Mouse (Mus musculus): ENCODE results near the gene Ncor2. TPM values are rescaled to one million over a fixed set of nuclear protein-coding genes. Genes with fewer than 3 reads are reported as not detected.
"Not testable (repeated sequence)": the region's sequence is repeated elsewhere in the genome, so short reads cannot be mapped to it uniquely, and the experiment has no call there.

Ncor2 gene
- total RNA-seq, 2 experiments from 2014 or later = 228 to 270 TPM

DNA sequence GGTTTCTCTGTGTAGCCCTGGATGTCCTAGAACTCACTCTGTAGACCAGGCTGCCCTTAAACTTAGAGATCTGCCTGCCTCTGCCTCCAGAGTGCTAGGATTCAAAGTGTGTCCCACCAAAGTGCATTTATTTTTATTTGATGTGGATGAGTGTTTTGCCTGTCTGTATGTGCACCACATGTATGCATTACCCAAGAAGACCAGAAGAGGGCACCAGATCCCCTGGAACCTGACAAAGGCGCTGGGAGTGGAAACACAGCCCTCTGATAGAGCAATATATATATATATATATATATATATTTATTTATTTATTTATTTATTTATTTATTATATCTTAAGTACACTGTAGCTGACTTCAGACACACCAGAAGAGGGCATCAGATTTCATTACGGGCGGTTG lies 25.9 kb upstream of the Ncor2 start:
- H3K4me3 ChIP-seq; intact Hi-C loops (cut with DNase I); DNase-seq (ENCODE audit: extremely low spot score in 1 of 2, low spot score in 2 of 2); H3K27ac ChIP-seq: not testable (repeated sequence)
- TF ChIP-seq CTCF (IDR thresholded peaks at IDR 0.05) = peak; percentile 43

- Histone ChIP-seq H3K4me3 (no peak overlapping the region), H3K27ac (no peak overlapping the region)
- intact Hi-C loops (cut with DNase I) = no loop called here
- no peak for TF ChIP-seq CTCF (IDR thresholded peaks at IDR 0.05)
- no peak for DNase-seq (ENCODE audit: extremely low spot score in 1 of 2, low spot score in 2 of 2)
These were observed 25.3 kb upstream of the Ncor2 start for GRCm38 (mm10) chr5:125204199-125204815.

DNA sequence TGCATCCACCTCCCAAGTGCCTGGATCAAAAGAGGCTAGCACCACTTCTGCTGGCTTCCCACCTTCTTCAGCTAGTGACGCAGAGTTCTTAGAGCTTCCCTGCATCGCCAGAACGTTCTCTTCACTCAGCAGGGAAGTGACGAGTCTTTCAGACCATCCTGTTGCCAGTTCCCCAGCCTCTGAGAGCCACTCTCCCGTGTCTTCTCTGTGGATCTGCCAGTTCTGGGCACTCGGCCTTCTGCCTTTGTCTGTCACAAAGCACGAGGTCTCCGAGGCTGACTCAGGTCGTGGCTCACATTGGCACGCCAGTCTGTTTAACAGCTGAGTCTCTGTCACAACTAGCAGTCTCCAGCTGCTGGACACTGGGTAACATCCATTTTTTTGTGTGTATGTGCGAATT lies 24.7 kb upstream of the Ncor2 start:
- DNase-seq (ENCODE audit: extremely low spot score in 1 of 2, low spot score in 2 of 2) = peak; percentile 38 to 45
- peak overlapping the region; percentile 61; the same call in 1 of the 2 replicates for H3K27ac ChIP-seq
- H3K4me3 ChIP-seq = no peak overlapping the region
- intact Hi-C loops (cut with DNase I) = loop anchor here (1.0 kb wide), 2 partner anchors 12 to 26 kb away; no protein-coding TSS in a partner anchor
- no peak for TF ChIP-seq CTCF (IDR thresholded peaks at IDR 0.05)

GRCm38 (mm10) chr5:125203099-125203498 lies 24.1 kb upstream of the Ncor2 start:
- TF ChIP-seq CTCF (IDR thresholded peaks at IDR 0.05) = no peak
- H3K27ac ChIP-seq = peak overlapping the region; percentile 61; the same call in 1 of the 2 replicates
- intact Hi-C loops (cut with DNase I) = loop anchor here (1.0 kb wide), 2 partner anchors 12 to 26 kb away; no protein-coding TSS in a partner anchor
- DNase-seq (ENCODE audit: extremely low spot score in 1 of 2, low spot score in 2 of 2) = peak; percentile 62 to 66
- no peak overlapping the region for H3K4me3 ChIP-seq

DNA sequence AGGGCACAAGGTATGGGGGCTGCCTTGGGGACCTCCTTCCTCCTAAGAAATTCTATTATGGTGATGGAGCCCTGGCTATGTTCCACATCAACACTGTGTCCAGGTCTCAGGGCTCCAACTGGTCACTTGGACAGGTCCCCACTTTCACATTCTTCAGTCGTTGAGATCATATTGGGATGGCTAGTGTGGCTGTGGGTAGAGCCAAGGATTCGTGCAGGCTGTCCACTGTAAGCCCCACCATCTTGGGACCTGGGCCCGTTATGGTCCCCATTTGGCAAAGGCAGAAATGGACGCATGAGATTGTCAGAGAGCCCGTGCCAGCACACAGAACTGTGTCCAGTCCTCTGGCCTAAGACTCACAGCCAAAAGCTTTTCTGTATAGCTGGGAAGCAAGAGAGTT lies 23.1 kb upstream of the Ncor2 start:
- no peak for DNase-seq (ENCODE audit: extremely low spot score in 1 of 2, low spot score in 2 of 2)
- intact Hi-C loops (cut with DNase I) = no loop called here
- Histone ChIP-seq H3K4me3 (no peak overlapping the region), H3K27ac (no peak overlapping the region)
- TF ChIP-seq CTCF (IDR thresholded peaks at IDR 0.05) = no peak

DNA sequence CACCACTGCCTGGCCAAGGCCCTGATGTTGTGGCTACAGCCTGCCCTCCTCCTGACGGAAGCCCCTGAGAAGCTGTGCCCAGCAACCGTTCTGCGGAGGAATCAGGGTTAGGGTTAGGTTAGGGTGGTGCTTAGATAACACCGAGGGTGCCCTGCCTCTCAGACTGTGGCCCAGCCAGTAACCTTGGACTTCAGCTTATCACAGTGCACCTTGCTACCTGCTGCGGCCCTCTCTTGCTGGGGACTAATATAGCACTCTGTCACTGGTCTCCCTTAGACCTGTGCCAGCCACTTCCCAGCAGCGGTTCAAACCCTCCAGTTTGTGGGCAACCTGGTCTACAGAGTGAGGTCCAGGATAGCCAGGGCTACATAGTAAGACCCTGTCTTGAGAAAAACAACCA lies 20.1 kb upstream of the Ncor2 start:
- no peak for TF ChIP-seq CTCF (IDR thresholded peaks at IDR 0.05)
- Histone ChIP-seq H3K27ac (no peak overlapping the region), H3K4me3 (no peak overlapping the region)
- no peak for DNase-seq (ENCODE audit: extremely low spot score in 1 of 2, low spot score in 2 of 2)
- intact Hi-C loops (cut with DNase I) = no loop called here

DNA sequence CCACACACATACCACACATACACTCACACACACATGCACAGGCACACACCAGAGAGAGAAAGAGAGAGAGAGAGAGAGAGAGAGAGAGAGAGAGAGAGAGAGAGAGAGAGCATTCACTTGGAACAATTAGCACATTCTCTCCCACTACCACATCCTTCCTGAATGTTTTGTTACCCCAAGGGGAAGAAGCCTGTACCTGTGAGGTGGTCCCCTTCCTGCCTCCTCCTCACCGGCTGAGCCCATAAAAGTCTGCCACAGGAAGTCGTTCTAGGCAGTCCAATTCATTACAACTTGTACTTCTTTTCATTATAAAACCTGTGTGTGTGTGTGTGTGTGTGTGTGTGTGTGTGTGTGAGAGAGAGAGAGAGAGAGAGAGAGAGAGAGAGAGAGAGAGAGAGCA lies 18.3 kb upstream of the Ncor2 start:
- intact Hi-C loops (cut with DNase I); H3K4me3 ChIP-seq; H3K27ac ChIP-seq; DNase-seq (ENCODE audit: extremely low spot score in 1 of 2, low spot score in 2 of 2): not testable (repeated sequence)

- no peak for TF ChIP-seq CTCF (IDR thresholded peaks at IDR 0.05)
- intact Hi-C loops (cut with DNase I) = no loop called here
- no peak for DNase-seq (ENCODE audit: extremely low spot score in 1 of 2, low spot score in 2 of 2)
- no peak overlapping the region for H3K27ac ChIP-seq
- no peak overlapping the region for H3K4me3 ChIP-seq
These were observed 17.0 kb upstream of the Ncor2 start for GRCm38 (mm10) chr5:125196054-125196453.

GRCm38 (mm10) chr5:125195142-125195541 lies 16.1 kb upstream of the Ncor2 start:
- Histone ChIP-seq H3K4me3 (no peak overlapping the region), H3K27ac (no peak overlapping the region)
- intact Hi-C loops (cut with DNase I) = no loop called here
- no peak for DNase-seq (ENCODE audit: extremely low spot score in 1 of 2, low spot score in 2 of 2)
- TF ChIP-seq CTCF (IDR thresholded peaks at IDR 0.05) = no peak

DNA sequence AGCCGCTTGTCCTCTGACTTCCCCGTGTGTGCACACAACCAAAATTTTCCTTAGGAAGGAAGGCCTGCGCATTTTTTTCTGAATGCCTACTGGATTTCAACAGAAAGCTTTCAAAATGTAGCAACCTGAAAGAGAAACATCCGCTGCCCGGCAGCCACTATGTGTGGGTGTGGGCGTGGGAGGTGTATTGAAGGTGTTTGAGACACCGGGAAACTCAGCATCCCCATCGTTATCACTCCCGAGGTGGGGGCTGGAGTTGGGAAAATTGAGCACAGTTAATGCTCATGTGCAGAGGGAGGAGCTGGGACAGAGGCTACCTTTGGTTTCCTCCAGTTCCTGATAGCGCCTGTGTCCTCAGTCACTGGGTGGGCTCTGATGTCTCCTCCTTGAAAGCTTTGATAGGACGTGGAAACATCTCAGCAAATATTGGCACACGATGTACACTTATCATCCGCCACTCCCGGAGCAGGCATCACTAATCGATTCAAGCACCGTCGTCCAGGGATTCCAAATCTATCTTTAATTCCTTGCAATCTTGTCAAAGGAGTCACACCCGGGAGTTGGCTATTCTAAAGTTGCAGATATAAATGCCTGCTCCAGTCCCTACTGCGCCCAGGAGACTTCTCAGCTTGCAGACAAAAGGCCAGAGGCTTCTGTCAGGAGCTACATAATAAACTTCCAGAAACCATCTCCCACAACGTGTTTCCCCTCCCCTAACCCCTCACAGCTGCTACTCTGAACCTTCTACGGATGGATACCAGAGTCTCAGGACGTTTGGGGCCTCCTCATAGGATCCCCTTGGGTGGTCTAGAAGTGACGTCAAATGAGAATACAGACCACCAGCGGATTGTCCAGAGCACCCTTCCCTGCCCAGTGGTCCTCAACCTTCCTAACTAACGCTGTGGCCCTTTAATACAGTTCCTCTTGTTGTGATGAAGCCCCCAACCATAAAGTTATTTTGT lies 14.7 kb upstream of the Ncor2 start:
- no peak for TF ChIP-seq CTCF (IDR thresholded peaks at IDR 0.05)
- Histone ChIP-seq H3K4me3 (no peak overlapping the region), H3K27ac (no peak overlapping the region)
- intact Hi-C loops (cut with DNase I) = no loop called here
- DNase-seq (ENCODE audit: extremely low spot score in 1 of 2, low spot score in 2 of 2) = peak; percentile 48 to 60

DNA sequence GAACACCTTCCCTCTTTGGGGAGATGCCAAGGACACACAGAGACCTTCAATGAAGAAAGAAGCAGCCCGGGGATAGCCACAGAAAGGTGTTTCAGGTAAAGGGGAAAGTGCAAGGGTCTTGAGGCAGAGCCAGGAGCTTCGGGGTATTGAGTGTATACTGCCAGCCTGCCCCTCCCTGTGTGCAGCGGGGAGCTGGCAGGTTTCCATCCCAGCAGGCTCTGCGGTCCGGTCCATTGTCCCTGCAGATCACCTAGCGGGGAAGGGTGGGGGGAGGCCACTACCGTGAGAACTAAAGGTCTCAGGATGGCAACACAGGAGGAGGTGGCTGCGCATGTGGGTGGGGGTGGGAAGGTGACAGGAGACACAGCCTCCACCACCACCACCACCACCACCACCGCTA lies 12.6 kb upstream of the Ncor2 start:
- intact Hi-C loops (cut with DNase I) = no loop called here

DNA sequence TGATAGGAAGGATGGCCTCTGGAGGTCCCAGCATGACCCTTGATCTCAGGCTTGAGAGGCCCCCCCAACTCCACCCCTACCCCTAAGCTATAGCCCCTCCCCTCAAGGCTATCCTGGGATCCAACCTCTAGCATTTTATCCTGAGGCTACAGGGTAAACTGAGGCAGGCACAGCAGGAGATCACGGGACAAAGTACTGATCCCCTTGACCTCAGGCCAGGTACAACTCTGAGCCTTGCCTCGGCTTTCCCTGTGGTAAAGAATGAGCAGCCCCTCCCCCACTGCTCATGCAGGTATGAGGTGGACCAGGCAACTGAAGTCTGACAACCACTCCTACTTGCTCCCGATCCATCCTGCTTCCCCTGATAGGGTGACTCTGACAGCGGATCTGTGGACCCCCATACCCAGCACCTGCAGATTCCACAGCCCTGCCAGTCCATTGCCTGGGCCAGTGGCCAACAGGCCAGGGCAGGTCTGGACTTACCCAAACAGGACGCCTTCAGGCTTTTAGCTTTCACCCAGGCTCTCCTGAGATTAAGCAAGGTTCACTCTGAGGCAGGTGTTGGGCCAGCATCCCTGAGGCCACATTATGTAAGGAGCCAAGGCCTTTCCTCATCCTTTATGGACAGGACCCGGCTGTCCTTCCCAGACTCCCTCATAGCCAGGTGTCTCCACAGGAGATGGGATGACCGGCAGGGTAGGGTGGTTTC lies 11.2 kb upstream of the Ncor2 start:
- intact Hi-C loops (cut with DNase I) = no loop called here
- TF ChIP-seq CTCF (IDR thresholded peaks at IDR 0.05) = no peak

More for the DNA sequence above, 12.6 kb upstream of the Ncor2 start:
- no peak for TF ChIP-seq CTCF (IDR thresholded peaks at IDR 0.05)
- H3K4me3 ChIP-seq = no peak overlapping the region
- DNase-seq (ENCODE audit: extremely low spot score in 1 of 2, low spot score in 2 of 2) = no peak
- H3K27ac ChIP-seq = no peak overlapping the region

More for the DNA sequence above, 11.2 kb upstream of the Ncor2 start:
- Histone ChIP-seq H3K4me3 (no peak overlapping the region), H3K27ac (no peak overlapping the region)
- DNase-seq (ENCODE audit: extremely low spot score in 1 of 2, low spot score in 2 of 2) = no peak
